Mouse (Mus musculus) midbrain, postnatal 0 days (tissue): ENCODE data around the gene Xrcc3. TPM values are rescaled to one million over a fixed set of nuclear protein-coding genes. Genes with fewer than 3 reads are reported as not detected.

ENCODE experiments used
- ATAC-seq: fragments of 200-750 bp; cut with Nextera tagmentation; 2 replicates; pipeline ENCODE4 v1.8.0; 2017; ENCODE audit warnings: moderate number of reproducible peaks, mild to moderate bottlenecking, moderate TSS enrichment, moderate library complexity; ENCODE audit not compliant: low FRiP score
- DNase-seq: peaks from one replicate; pipeline ENCODE4 v3.0.0-alpha.2; 2015; ENCODE audit warnings: low spot score
- H3K27ac ChIP-seq: fragments of 300-500 bp; sonication (generic); 2 replicates; pipeline ENCODE4 v1.5.1; 2014; ENCODE audit warnings: low read depth, mild to moderate bottlenecking, low read length, mixed read lengths
- H3K27me3 ChIP-seq: fragments of 300-500 bp; sonication (generic); 2 replicates; pipeline ENCODE4 v1.6.1; 2014; ENCODE audit warnings: low read length, control low read depth, mixed read lengths; ENCODE audit not compliant: insufficient read depth
- H3K36me3 ChIP-seq: fragments of 300-500 bp; sonication (generic); 2 replicates; pipeline ENCODE4 v1.6.1; 2014; ENCODE audit warnings: low read length, control low read depth, mixed read lengths; ENCODE audit not compliant: insufficient read depth
- H3K4me1 ChIP-seq: fragments of 300-500 bp; sonication (generic); 2 replicates; pipeline ENCODE4 v1.6.1; 2014; ENCODE audit warnings: mild to moderate bottlenecking, control low read depth, antibody characterized with exemption, low read length, mixed read lengths; ENCODE audit not compliant: insufficient read depth
- H3K4me2 ChIP-seq: fragments of 300-500 bp; sonication (generic); 2 replicates; pipeline ENCODE4 v1.6.1; 2014; ENCODE audit warnings: low read depth, mild to moderate bottlenecking, low read length, mixed read lengths; ENCODE audit not compliant: poor library complexity, severe bottlenecking
- H3K4me3 ChIP-seq: fragments of 300-500 bp; sonication (generic); 2 replicates; pipeline ENCODE4 v1.5.1; 2014; ENCODE audit warnings: low read depth, mild to moderate bottlenecking, low read length, moderate library complexity
- H3K9ac ChIP-seq: fragments of 300-500 bp; sonication (generic); replicated peaks from 2 replicates; pipeline ENCODE4 v1.6.1; 2014; ENCODE audit warnings: mild to moderate bottlenecking, low read length, moderate library complexity, mixed read lengths; ENCODE audit not compliant: poor library complexity, severe bottlenecking
- H3K9me3 ChIP-seq: fragments of 300-500 bp; sonication (generic); 2 replicates; pipeline ENCODE4 v1.6.1; 2016; ENCODE audit warnings: low read length, control low read depth
- CTCF ChIP-seq: IDR thresholded peaks from 2 replicates; pipeline ENCODE4 v1.5.1; 2016; ENCODE audit warnings: antibody characterized with exemption, mild to moderate bottlenecking
- WGBS: fragments of 180-500 bp; shearing (Covaris S2); extraction: QIAGEN DNeasy Blood & Tissue Kit; methylation state at CpG from one replicate; pipeline ENCODE4 v1.1.7; 2014; 5-methylcytosine and 5-hydroxymethylcytosine counted together
- polyA plus RNA-seq: library from polyadenylated mRNA; unstranded; fragments of >200 nt; fragmentation: Nextera tagmentation; extraction: Ambion mirVana; gene quantifications from 2 replicates; pipeline ENCODE4 v1.2.1, GENCODE M21; 2015
- total RNA-seq: library from RNA; depleted of rRNA; stranded (reverse); fragments of >200 nt; gene quantifications from 2 replicates; pipeline ENCODE4 v1.2.3, GENCODE M21; 2014

Xrcc3 gene
- total and polyA plus RNA-seq, 2 experiments from 2014 or later = 1.7 to 4.1 TPM

- Histone ChIP-seq H3K36me3 (peaks cover 11% of the 10 kb centered on the region), H3K4me3 (no peak overlapping the region), H3K9me3 (no peaks in the 10 kb centered on the region), H3K27ac (no peak overlapping the region), H3K9ac (no peak overlapping the region), H3K4me2 (no peak overlapping the region), H3K27me3 (no peaks in the 10 kb centered on the region), H3K4me1 (peaks cover 8% of the 10 kb centered on the region)
- ATAC-seq (no peak), DNase-seq (no peak)
- TF ChIP-seq CTCF = no peak
- 87% methylated on average over 10 of the region's 10 CpGs for WGBS
Observed at GRCm38 (mm10) chr12:111768322-111768928, 45.2 kb downstream of the Xrcc3 start.

DNA sequence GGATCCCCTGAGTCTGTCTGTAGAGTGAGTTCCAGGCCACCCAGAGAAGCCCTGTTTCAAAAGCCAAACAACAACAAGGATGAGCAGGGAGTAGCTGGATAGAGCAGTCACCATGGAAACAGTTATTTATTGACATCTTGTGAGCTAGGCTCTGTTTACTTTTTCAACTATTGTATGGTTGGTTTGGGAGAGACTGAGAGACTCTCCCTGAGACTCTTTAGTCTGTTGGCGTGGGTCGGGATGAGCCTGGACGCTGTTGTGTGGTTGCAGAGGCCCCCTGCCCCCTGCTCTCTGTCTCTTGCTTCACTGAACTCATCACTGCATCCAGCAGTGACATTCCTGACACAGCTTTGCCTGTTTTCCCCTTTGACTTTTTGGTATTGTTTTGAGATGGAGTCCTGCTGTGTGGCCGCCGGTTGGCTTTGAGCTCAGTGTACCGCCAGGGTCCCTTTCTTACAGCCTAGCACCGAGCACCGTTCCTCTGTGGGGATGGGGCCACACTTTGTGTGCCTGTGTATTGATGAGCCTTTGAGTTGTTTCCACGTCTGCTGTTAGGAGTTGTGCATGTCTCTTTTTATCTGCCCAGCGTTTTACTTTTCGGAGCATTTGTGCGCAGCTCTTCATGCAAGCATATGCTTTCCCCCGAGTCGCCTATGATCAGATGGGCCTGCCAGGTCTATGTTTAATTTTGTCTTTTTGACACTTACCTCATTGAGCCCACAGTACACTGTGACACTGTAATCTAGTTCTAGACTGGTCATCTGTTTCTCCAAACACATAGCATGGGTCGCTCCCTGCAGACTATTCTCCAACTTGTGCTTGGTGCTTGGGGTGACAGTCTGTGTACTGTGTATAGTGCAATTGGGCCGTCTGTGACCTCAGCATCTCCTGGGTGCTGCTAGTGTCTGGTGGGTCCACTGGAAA, 47.1 kb downstream of the Xrcc3 start:
- 0 out of 2 replicates have a peak overlapping the region, but pooled peaks have one; percentile 19 for H3K9ac ChIP-seq
- H3K4me3 ChIP-seq = no peak overlapping the region
- H3K36me3 ChIP-seq = no peaks in the 10 kb centered on the region; the same call in 1 of the 2 replicates
- H3K27ac ChIP-seq = no peak overlapping the region
- no peak for TF ChIP-seq CTCF
- peak overlapping the region; percentile 13; the same call in 1 of the 2 replicates for H3K4me2 ChIP-seq
- no peaks in the 10 kb centered on the region for H3K9me3 ChIP-seq
- no peak for ATAC-seq
- no peaks in the 10 kb centered on the region for H3K27me3 ChIP-seq
- 22% methylated on average over 16 of the region's 16 CpGs for WGBS
- peaks cover 10% of the 10 kb centered on the region for H3K4me1 ChIP-seq
- DNase-seq = peak; percentile 18

- no peak for DNase-seq
- H3K27ac ChIP-seq = no peak overlapping the region
- H3K4me1 ChIP-seq = peaks cover 21% of the 10 kb centered on the region
- no peaks in the 10 kb centered on the region; the same call in 1 of the 2 replicates for H3K36me3 ChIP-seq
- no peaks in the 10 kb centered on the region for H3K27me3 ChIP-seq
- 92% methylated on average over 13 of the region's 13 CpGs for WGBS
- no peak overlapping the region for H3K9ac ChIP-seq
- no peak overlapping the region for H3K4me3 ChIP-seq
- H3K4me2 ChIP-seq = no peak overlapping the region
- no peaks in the 10 kb centered on the region for H3K9me3 ChIP-seq
- ATAC-seq = no peak
- TF ChIP-seq CTCF = no peak
Observed at GRCm38 (mm10) chr12:111762620-111763280, 50.9 kb downstream of the Xrcc3 start.

DNA sequence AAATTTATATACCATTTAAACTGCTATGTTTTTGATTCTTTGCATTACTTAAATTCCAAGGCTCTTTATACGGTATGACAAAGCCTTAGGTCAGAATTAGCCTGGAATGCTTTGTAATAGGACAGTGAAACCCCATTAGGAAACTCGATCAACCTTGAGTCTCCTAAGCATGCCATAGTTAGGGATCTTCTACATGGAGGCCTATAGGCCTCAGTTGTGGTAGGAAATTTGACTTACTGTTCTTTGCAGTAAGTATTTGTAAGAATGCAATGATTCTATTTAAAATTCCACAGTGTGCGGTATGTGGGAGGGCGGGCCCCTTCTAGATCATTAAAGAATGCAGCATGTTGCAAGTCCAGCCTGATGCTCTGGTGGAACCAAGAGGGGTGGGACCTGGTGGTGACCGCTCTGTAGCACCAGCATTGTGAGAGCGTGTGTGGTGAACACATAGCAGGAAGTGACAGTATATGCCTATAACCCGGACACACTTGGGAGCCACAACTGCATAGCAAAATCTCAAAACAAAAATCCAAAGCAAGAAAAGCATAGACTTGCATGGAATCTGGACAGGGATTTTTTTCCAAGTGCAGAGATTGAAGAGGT, 53.3 kb downstream of the Xrcc3 start:
- ATAC-seq = no peak
- Histone ChIP-seq H3K9me3 (no peaks in the 10 kb centered on the region), H3K4me2 (peak overlapping the region; percentile 97), H3K27ac (0 out of 2 replicates have a peak overlapping the region, but pooled peaks have one; percentile 99), H3K27me3 (no peaks in the 10 kb centered on the region), H3K9ac (peak overlapping the region; percentile 99; the same call in 1 of the 2 replicates), H3K4me3 (peak overlapping the region; percentile 91), H3K36me3 (no peaks in the 10 kb centered on the region; the same call in 1 of the 2 replicates), H3K4me1 (peaks cover 14% of the 10 kb centered on the region; the same call in 1 of the 2 replicates)
- TF ChIP-seq CTCF = no peak
- DNase-seq = no peak
- 62% methylated on average over 7 of the region's 7 CpGs for WGBS

DNA sequence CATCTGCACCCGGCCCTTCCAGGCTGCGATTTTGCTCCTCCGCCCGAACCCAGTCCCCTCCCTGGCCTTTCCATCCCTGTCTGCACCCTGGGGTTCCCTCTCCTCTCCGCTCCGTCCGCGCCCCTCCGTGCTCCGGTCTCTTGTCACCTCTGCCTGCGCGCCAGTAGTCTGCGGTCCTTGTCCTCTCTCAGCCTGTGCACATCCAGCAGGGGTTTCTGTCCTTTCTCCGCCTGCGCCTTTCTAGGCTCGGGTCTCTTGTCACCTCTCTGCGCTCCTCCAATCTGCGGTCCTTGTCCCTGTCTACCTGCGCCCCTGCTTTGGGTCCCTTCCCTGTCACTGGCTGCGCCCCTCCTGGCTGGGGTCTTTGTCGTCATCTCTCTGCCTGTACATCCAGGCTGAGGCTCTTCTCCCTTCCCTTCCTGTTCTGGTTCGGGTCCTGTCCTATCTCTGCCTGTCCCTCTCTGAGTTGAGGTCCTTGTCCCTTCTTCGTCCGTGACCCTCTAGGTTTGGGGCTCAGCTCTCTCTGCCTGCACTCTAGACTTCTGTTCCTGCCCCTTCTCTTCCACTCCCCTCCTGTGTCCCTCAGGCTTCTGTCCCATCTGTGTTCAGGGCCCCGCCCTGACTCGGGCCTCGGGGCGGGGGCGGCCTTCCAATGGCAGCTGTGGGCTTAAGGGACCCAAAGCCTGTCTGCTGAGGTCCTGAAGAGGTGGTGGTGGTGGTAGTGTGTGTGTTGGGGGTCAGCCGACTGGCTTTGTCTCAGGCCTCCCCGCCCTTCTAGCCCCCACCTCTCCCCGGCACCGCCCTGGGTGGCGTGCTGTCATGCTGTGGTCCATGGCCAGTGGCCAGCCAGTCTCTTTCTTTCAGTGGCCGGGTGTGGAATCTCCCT, 54.3 kb downstream of the Xrcc3 start:
- Histone ChIP-seq H3K9ac (peak overlapping the region; percentile 99), H3K4me2 (peak overlapping the region; percentile 97)

More for the DNA sequence above, 54.3 kb downstream of the Xrcc3 start:
- no peaks in the 10 kb centered on the region; the same call in 1 of the 2 replicates for H3K36me3 ChIP-seq
- no peaks in the 10 kb centered on the region for H3K9me3 ChIP-seq
- H3K27ac ChIP-seq = peak overlapping the region; percentile 99
- TF ChIP-seq CTCF = no peak
- no peaks in the 10 kb centered on the region for H3K27me3 ChIP-seq
- ATAC-seq = peak; percentile 65
- peak; percentile 57 for DNase-seq
- H3K4me3 ChIP-seq = peak overlapping the region; percentile 91
- WGBS = under 1% methylated on average over 34 of the region's 35 CpGs
- H3K4me1 ChIP-seq = peaks cover 14% of the 10 kb centered on the region; the same call in 1 of the 2 replicates
